Mouse (Mus musculus) 3T3-L1 (cell line): ENCODE data around the gene Palld.

ENCODE experiments used
- DNase-seq: peaks from one replicate; pipeline ENCODE4 v3.0.0-alpha.2; 2015; ENCODE audit warnings: low read depth, low spot score

Palld gene

DNA sequence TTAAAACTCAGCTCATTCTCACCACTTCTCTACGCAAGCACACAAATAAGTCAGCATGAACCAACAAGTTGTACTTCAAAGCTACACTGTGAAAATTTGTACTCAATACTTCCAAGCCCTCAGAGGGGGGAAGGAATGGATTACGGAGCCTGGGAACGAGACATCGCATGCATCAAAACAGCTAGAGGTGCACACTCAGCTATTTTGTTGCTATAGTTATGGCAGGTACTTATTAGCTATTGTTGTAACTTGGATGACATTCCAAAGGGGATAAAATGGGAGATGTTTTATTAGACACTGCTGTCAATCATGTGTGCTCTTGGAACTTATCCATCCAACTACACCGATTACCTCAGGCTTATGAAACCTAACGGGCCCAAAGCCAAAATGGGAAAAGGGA lies 171.8 kb downstream of the Palld start:
- no peak for DNase-seq

DNA sequence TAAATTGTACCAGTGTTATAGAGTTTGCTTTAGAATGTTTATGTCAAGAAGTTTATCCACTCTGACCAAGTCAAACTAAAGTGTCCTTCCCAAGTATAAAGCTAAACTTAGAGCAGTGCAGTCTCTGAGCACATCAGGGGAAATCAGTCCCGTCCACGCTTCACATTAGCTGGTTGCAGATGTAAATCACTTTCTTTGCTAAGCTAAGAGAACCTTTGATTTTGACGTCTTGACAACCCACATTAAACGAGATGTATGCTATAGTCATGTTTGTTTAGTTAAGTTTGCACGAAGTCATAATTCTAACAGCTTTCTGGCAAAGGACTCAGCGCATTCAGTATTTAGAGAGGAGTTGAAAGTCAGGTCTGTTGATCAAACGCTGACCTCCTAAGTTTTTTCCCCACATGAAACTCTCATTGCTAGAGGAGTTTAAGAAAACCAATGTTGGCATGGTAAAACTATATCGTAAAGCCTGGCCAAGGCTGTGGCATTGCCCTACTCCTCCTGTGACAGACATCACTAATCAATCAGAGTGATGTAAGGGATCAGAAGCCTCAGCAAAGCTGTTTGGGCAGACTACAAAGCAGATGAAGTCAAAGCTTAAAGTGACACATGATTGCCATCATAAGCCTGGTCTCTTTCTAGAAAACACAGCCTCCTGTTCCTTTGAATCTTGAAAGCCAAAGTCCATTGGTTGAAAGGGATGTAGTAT lies 177.0 kb downstream of the Palld start:
- DNase-seq, result no peak

DNA sequence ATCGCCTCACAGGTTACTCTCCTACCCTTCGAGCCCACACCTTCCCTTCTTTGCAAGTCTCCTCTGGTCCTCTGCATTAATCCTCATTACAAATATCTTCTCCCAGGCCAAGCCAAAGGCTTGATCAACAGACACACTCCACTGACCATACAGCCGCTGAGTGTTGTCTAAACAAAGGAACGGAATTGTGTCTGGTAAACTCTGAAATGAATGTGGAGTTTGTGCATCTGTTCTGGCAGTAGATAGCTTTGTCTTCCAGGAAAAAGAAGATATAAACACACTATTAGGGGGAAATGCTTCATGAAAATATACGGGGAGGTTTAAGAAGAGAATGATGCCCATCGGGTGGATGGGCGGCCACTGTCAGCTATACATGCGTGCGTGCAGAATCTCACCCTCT lies 180.3 kb downstream of the Palld start:
- no peak for DNase-seq

- no peak for DNase-seq
Measured at GRCm38 (mm10) chr8:61715351-61716125, 187.0 kb downstream of the Palld start.

DNA sequence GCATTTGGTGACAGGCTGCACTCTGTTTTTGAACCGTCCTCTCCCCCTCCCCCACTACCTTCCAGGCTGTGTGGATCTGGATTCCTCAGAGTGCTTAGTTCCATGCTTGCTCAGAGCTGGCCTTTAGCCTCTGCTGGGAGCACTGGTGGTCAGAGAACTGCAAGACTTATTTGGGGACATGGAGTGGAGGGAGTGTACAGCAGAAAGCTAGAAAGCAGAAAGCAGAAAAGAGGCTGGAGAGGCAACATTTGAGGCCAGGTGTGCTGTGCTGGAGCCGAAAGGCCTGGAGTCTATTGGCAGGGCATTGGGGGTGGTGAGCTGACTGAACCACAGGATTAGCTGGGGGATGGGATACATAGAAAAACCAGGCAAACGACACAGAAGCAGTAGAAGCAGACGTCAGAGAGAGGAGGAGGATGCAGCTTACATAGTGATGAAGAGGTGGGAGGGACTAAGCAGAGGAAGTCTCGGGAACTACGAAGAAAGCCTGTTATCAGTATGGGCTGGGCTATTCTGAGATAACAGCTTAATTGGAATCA lies 188.1 kb downstream of the Palld start:
- no peak for DNase-seq

GRCm38 (mm10) chr8:61713195-61713990 lies 189.1 kb downstream of the Palld start:
- DNase-seq, result no peak

DNA sequence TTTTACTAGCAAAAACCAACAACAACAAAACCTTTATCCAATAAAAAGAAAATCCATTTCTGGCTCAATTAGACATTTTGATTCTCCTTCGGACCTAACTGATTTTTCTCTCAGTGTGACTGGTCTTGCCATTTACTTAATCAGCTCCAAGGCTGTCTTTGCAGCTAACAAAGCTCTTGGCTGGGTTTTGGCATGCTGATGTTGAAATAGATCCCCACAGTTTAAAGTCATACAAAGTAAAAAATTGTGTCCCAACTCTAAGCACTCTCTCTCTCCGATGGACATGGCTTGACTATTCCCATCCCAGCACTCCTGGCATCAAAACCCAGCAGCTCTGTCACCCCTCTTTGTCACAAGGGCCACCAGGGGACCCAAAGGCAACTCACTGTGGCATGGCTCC lies 190.1 kb downstream of the Palld start:
- no peak for DNase-seq

DNA sequence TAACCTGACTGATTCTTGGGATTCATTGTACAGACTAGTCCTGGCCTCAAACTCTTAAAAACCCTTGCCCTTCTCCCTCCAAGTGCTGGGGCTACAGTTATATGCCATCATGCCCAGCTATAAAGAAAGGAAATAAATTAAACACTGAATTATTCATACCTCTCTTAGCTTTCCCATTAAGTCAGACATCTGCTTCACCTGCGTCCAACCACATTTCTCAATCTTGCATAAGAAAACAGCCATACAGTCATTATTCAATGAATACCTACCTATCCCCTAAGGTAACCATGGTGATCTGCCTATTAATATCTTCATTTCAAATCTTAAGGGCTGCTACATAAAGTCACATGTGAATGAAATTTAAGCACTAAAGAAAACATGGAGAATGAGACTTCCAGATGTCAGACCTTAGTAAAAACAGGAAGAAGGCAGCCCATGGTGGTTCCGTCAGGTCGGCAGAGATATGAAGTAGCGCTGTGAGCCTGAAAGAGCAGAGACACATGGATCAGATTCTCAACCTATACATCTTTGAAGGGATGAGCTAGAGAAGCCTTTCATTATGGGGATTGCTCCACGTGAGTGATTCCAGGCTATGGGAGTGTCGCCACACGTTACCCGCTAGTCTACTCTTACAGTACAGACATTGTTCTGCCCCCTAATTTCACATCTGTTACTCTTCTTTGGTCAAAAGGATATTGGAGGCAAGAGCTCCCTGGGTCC lies 193.7 kb downstream of the Palld start:
- no peak for DNase-seq

DNA sequence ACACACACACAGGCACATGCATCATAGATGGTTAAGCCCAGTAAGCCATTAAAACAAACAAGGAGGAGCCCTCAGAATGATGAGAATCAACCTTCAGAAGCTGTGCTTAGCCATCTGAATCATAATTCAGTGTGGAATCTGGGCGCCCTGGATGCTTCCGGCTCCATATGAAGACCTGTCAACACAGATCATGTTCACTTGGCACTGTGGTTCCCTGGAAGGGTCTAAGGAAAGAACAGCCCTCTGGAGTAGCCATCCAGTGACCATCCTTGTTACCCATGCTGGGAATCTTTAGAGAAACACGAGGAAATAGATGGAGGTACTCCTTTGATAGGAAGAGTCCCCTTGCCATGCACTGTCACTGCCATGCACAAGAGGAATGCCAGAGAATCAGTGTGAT lies 197.0 kb downstream of the Palld start:
- DNase-seq, result no peak

GRCm38 (mm10) chr8:61702122-61702521 lies 200.4 kb downstream of the Palld start:
- no peak for DNase-seq

GRCm38 (mm10) chr8:61700932-61701681 lies 201.4 kb downstream of the Palld start:
- no peak for DNase-seq

DNA sequence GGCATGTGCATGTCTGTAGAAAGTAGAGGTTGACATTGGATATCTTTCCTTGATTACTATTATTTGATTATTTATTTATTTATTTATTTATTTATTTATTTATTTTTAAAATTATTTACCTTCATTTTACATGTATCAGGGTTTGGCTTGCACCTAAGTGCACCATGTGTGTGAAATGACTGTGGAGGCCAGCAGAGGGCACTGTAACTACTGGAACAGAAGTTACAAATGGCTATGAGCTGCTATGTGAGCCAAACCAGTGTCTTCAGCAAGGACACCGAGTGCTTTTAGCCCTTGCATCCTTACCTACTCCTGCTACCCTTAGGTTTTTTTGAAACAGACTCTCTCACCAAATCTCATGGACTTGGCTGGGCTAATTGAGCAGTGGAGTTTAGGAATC lies 202.2 kb downstream of the Palld start:
- peak; percentile 52 for DNase-seq

DNA sequence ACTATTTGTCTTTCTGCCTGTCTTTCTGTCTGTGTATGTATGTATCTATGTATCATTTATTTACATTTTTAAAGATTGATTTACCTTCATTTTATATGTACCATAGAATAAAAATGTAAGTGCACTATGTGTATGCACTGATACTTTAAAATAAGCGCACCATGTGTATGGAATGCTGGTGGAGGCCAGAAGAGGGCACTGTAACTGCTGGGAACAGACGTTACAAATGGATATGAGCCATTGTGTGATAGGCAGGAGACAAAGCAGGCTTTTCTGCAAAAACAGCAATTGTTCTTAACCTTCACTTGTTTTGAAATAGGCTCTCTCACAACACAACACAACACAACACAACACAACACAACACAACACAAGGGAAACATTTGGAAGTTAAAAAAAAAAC lies 203.5 kb downstream of the Palld start:
- DNase-seq, result peak; percentile 49

DNA sequence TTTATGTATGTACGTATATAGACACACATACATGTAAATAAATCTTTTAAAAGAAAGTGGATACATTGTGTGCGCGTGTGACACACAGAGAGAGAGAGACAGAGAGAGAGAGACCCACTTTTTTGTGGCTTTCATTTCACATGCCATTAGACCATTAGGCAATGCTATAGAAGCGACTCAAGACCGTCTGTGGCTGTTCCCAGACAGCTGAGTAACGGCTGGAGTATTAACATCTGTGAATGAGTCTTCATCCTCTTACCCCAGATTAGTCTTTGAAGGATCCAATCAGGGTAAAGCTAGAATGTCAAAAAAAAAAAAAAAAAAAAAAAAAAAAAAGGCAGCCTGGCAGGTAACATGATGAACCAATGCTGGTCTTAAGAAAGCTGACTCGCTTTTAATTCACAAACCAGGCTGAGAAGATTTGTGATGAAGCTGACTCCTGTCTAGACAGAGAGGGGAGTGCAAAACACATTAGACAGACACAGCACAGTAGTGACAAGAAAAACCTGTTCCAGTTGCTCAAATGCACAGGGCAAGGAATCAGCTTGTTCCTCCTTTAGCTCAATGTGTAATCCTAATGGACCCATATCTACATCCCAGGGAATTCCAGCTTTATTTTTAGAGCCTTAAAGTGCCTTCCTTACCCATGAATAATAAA lies 204.6 kb downstream of the Palld start:
- peak; percentile 75 for DNase-seq

GRCm38 (mm10) chr8:61696846-61697455 lies 205.5 kb downstream of the Palld start:
- DNase-seq, result no peak

GRCm38 (mm10) chr8:61695416-61695815 lies 207.1 kb downstream of the Palld start:
- peak; percentile 31 for DNase-seq

DNA sequence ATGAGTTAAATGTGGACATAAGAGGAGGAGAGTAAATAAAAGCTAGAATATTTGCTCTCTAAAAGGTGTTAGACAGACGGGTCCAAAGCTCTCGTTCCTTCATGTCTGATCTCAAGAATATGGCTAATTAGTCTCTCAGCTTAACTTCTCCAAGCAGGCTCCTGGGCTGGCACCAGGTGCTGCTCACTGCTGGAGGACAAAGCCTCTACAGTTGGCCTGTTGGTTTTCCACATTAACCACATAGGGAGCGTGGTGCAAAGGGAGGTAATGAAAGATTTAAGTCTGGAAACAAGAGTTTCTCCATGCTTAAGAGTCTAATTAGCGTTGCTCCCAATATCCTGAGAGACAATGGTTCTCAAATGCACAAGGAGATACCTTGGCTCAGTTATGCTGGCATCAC lies 209.6 kb downstream of the Palld start:
- no peak for DNase-seq

DNA sequence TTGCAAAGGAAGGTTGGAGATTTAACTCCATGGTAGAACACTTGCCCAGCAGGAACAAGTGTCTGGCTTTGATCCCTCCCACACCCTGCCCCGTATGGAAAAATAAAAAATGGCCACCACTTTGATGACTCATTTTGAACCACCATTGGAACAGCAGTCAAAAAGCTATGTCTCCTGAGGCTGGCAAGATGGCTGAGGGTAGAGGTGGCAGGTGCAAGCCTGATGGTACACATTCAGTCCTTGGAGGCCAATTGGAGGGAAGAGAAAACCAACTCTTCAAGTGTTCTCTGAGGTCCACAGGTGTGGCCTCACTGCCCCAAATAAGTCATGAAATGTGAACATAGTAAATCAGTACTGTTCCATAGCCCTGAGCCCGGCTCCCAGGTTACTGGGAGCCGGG lies 210.4 kb downstream of the Palld start:
- no peak for DNase-seq

GRCm38 (mm10) chr8:61691391-61691790 lies 211.1 kb downstream of the Palld start:
- peak; percentile 56 for DNase-seq

- no peak for DNase-seq
Measured at GRCm38 (mm10) chr8:61687071-61687470, 215.4 kb downstream of the Palld start.
